Mouse (Mus musculus) 3134 (cell line): ENCODE data around the gene Snrnp25.

Experiments used
- DNase-seq: peaks from one replicate; pipeline ENCODE4 v3.0.0-alpha.2; 2011; ENCODE audit warnings: low spot score; ENCODE audit not compliant: insufficient read length; ENCODE audit errors: extremely low read depth

Snrnp25 gene

GRCm38 (mm10) chr11:32243205-32243955, 38.2 kb downstream of the Snrnp25 start:
- DNase-seq = no peak

GRCm38 (mm10) chr11:32244064-32244463, 38.8 kb downstream of the Snrnp25 start:
- DNase-seq = no peak

GRCm38 (mm10) chr11:32244617-32245016, 39.4 kb downstream of the Snrnp25 start:
- DNase-seq = no peak

- DNase-seq = no peak
These were observed 40.4 kb downstream of the Snrnp25 start for GRCm38 (mm10) chr11:32245614-32246013.

GRCm38 (mm10) chr11:32247068-32247467, 41.9 kb downstream of the Snrnp25 start:
- DNase-seq = no peak

GRCm38 (mm10) chr11:32248350-32248749, 43.1 kb downstream of the Snrnp25 start:
- DNase-seq = no peak

GRCm38 (mm10) chr11:32250880-32251763, 45.9 kb downstream of the Snrnp25 start:
- no peak for DNase-seq

- DNase-seq = no peak
These were observed 47.9 kb downstream of the Snrnp25 start for GRCm38 (mm10) chr11:32253121-32253520.

- no peak for DNase-seq
These were observed 50.9 kb downstream of the Snrnp25 start for GRCm38 (mm10) chr11:32256146-32256545.

GRCm38 (mm10) chr11:32256566-32256965, 51.4 kb downstream of the Snrnp25 start:
- DNase-seq = no peak
